17 mouse cellular contexts compared by ENCODE assay signal in the genomic region with DNA sequence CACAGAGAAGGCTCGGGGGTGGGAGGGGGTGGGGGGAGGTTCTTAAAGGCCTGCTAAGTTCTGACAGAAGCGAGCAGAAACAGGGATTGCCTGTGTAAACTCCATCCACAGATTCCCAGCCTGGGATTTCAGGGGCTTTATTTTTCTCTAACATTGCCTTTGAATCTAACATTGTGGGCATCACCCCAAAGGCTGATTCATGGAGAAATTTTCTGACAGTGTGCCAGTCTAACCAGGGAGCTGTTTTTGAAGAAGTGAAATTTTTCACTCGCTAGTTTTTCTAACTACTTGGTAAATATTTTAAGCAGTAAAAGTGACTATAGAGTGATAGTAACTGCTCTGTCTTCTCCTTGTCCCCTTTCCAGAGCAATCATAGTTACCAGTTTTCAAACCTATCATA.
"Had no signal": no experiment of that assay in that cellular context is flagged by ENCODE, and none has a peak within 500 bp of the region (broad histone marks: within the 10 kb centered on the region; RNA-seq: fewer than 3 reads in every experiment).

No protein-coding gene starts in this region.

- H3K27ac ChIP-seq: kidney, postnatal 0 days; liver, embryonic 14.5 days; midbrain, embryonic 12.5 days; midbrain, embryonic 15.5 days; neural tube, embryonic 12.5 days; neural tube, embryonic 15.5 days; stomach, embryonic 15.5 days had no signal

- H3K4me3 ChIP-seq: limb, embryonic 15.5 days; midbrain, embryonic 12.5 days; midbrain, embryonic 15.5 days; neural tube, embryonic 12.5 days; neural tube, embryonic 15.5 days; stomach, embryonic 15.5 days had no signal

- DNase-seq: kidney, adult 2 months; kidney, postnatal 36 days; liver, postnatal 0 days; lung, embryonic 14.5 days; lung, postnatal 36 days; retina, postnatal 1 day; right cerebral cortex, postnatal 25 days; spleen, adult 18-20 months; thymus, postnatal 36 days had no signal
